Mouse (Mus musculus) myocyte (in vitro differentiated cells): ENCODE results near the gene Stk32c. TPM values are rescaled to one million over a fixed set of nuclear protein-coding genes. Genes with fewer than 3 reads are reported as not detected.

Source experiments
- H3K27me3 ChIP-seq: one replicate; pipeline ENCODE4 v1.6.1; 2011; ENCODE audit not compliant: control insufficient read depth, insufficient read depth, insufficient read length
- H3K36me3 ChIP-seq: one replicate; pipeline ENCODE4 v1.6.1; 2011; ENCODE audit not compliant: control insufficient read depth, insufficient read depth
- H3K4me2 ChIP-seq: one replicate; pipeline ENCODE4 v1.6.1; 2011; ENCODE audit warnings: low read depth, control low read depth
- H3K4me3 ChIP-seq: one replicate; pipeline ENCODE4 v1.5.1; 2011; ENCODE audit warnings: mild to moderate bottlenecking, control low read depth, moderate library complexity
- H3K79me2 ChIP-seq: one replicate; pipeline ENCODE4 v1.6.1; 2011; ENCODE audit not compliant: control insufficient read depth, insufficient read depth
- H3ac ChIP-seq: one replicate; pipeline ENCODE4 v1.6.1; 2011; ENCODE audit not compliant: control insufficient read depth, insufficient read length
- CEBPB ChIP-seq: IDR thresholded peaks from 2 replicates; pipeline ENCODE4 v1.6.1; 2011; ENCODE audit warnings: mild to moderate bottlenecking, moderate library complexity; ENCODE audit not compliant: poor library complexity, insufficient read depth, severe bottlenecking
- E2F4 ChIP-seq: IDR thresholded peaks from one replicate; pipeline ENCODE4 v1.6.1; 2011; ENCODE audit warnings: mild to moderate bottlenecking, control low read depth, moderate library complexity; ENCODE audit not compliant: insufficient read depth
- MAX ChIP-seq: IDR thresholded peaks from one replicate; pipeline ENCODE4 v1.6.1; 2011; ENCODE audit warnings: low read depth, mild to moderate bottlenecking, control low read depth
- MYOD1 ChIP-seq, 3 experiments: IDR thresholded peaks; one replicate each; pipeline ENCODE4 v1.6.1; 2011; ENCODE audit warnings: control low read depth in 2 of 3, low read depth in 2 of 3, mild to moderate bottlenecking in 2 of 3, moderate library complexity in 1 of 3; ENCODE audit not compliant: insufficient read length in 2 of 3, control insufficient read depth in 1 of 3
- MYOG ChIP-seq, 3 experiments: IDR thresholded peaks; one replicate each; pipeline ENCODE4 v1.6.1; 2011; ENCODE audit warnings: control low read depth in 2 of 3, low read depth in 2 of 3, mild to moderate bottlenecking in 2 of 3; ENCODE audit not compliant: insufficient read length in 2 of 3, control insufficient read depth in 1 of 3, insufficient read depth in 1 of 3
- POLR2A ChIP-seq: IDR thresholded peaks from one replicate; pipeline ENCODE4 v1.6.1; 2011; ENCODE audit warnings: low read depth, mild to moderate bottlenecking, control low read depth, moderate library complexity; ENCODE audit not compliant: insufficient read length
- POLR2AphosphoS2 ChIP-seq: IDR thresholded peaks from one replicate; pipeline ENCODE4 v1.6.1; 2011; ENCODE audit warnings: low read depth, control low read depth; ENCODE audit not compliant: insufficient read length
- REST ChIP-seq: IDR thresholded peaks from one replicate; pipeline ENCODE4 v1.6.1; 2011; ENCODE audit warnings: mild to moderate bottlenecking, control low read depth, moderate library complexity; ENCODE audit not compliant: insufficient read depth, insufficient read length
- SRF ChIP-seq: IDR thresholded peaks from one replicate; pipeline ENCODE4 v1.6.1; 2011; ENCODE audit warnings: low read depth; ENCODE audit not compliant: control insufficient read depth, insufficient read length
- TCF12 ChIP-seq: IDR thresholded peaks from one replicate; pipeline ENCODE4 v1.6.1; 2011; ENCODE audit warnings: mild to moderate bottlenecking, control low read depth; ENCODE audit not compliant: poor library complexity, insufficient read depth, severe bottlenecking
- TCF3 ChIP-seq: IDR thresholded peaks from one replicate; pipeline ENCODE4 v1.6.1; 2011; ENCODE audit warnings: low read depth, control low read depth; ENCODE audit not compliant: insufficient read length
- USF1 ChIP-seq: IDR thresholded peaks from one replicate; pipeline ENCODE4 v1.6.1; 2011; ENCODE audit warnings: low read depth, mild to moderate bottlenecking, control low read depth, moderate library complexity
- polyA plus RNA-seq: library from polyadenylated mRNA; unstranded; fragments of >200 nt; fragmentation: generic; extraction: Trizol; gene quantifications from one replicate; pipeline ENCODE4 v1.2.1, GENCODE M21; 2012; ENCODE audit warnings: missing spikeins

Gene Stk32c
- polyA plus RNA-seq, 1 experiment = 1.0 TPM

GRCm38 (mm10) chr7:139179299-139179698 is 33.8 kb downstream of the Stk32c start:
- TF ChIP-seq POLR2A (no peak), MYOG (IDR thresholded peaks at IDR 0.05; ENCODE audit: control insufficient read depth in 1 of 3, insufficient read depth in 1 of 3, insufficient read length in 2 of 3, low read depth in 2 of 3) (no peak), CEBPB (no peak), SRF (no peak), USF1 (no peak), MYOD1 (IDR thresholded peaks at IDR 0.05; ENCODE audit: control insufficient read depth in 1 of 3, insufficient read length in 2 of 3, low read depth in 2 of 3) (no peak), REST (no peak), TCF3 (no peak), TCF12 (no peak), POLR2AphosphoS2 (no peak), MAX (no peak), E2F4 (no peak)
- no peak overlapping the region for H3K4me2 ChIP-seq
- no peaks in the 10 kb centered on the region for H3K36me3 ChIP-seq
- H3K4me3 ChIP-seq = no peak overlapping the region
- H3ac ChIP-seq = no peak overlapping the region
- H3K79me2 ChIP-seq = no peaks in the 10 kb centered on the region
- H3K27me3 ChIP-seq = peaks cover 23% of the 10 kb centered on the region

- Histone ChIP-seq H3K36me3 (no peaks in the 10 kb centered on the region), H3K79me2 (no peaks in the 10 kb centered on the region), H3K4me2 (no peak overlapping the region), H3K27me3 (peaks cover 9% of the 10 kb centered on the region), H3ac (no peak overlapping the region), H3K4me3 (no peak overlapping the region)
- no peak for TF ChIP-seq USF1
- TF ChIP-seq POLR2A = no peak
- no peak for TF ChIP-seq POLR2AphosphoS2
- TF ChIP-seq MYOG (IDR thresholded peaks at IDR 0.05; ENCODE audit: control insufficient read depth in 1 of 3, insufficient read depth in 1 of 3, insufficient read length in 2 of 3, low read depth in 2 of 3) = no peak
- TF ChIP-seq TCF12 = no peak
- no peak for TF ChIP-seq MYOD1 (IDR thresholded peaks at IDR 0.05; ENCODE audit: control insufficient read depth in 1 of 3, insufficient read length in 2 of 3, low read depth in 2 of 3)
- no peak for TF ChIP-seq MAX
These were observed 44.0 kb downstream of the Stk32c start for GRCm38 (mm10) chr7:139169143-139169542.

- Histone ChIP-seq H3K4me2 (no peak overlapping the region), H3K79me2 (no peaks in the 10 kb centered on the region), H3K36me3 (no peaks in the 10 kb centered on the region), H3K4me3 (no peak overlapping the region), H3K27me3 (no peaks in the 10 kb centered on the region), H3ac (no peak overlapping the region)
- TF ChIP-seq MYOD1 (IDR thresholded peaks at IDR 0.05; ENCODE audit: control insufficient read depth in 1 of 3, insufficient read length in 2 of 3, low read depth in 2 of 3) (no peak), TCF3 (no peak), E2F4 (no peak), MAX (no peak), POLR2A (no peak), CEBPB (no peak), POLR2AphosphoS2 (no peak), USF1 (no peak), SRF (no peak), TCF12 (no peak), MYOG (IDR thresholded peaks at IDR 0.05; ENCODE audit: control insufficient read depth in 1 of 3, insufficient read depth in 1 of 3, insufficient read length in 2 of 3, low read depth in 2 of 3) (no peak), REST (no peak)
These were observed 48.7 kb downstream of the Stk32c start for GRCm38 (mm10) chr7:139164410-139164809.

GRCm38 (mm10) chr7:139158956-139159355 is 54.2 kb downstream of the Stk32c start:
- no peaks in the 10 kb centered on the region for H3K36me3 ChIP-seq
- H3K4me3 ChIP-seq = no peak overlapping the region
- no peaks in the 10 kb centered on the region for H3K79me2 ChIP-seq
- peaks cover 9% of the 10 kb centered on the region for H3K27me3 ChIP-seq
- no peak for TF ChIP-seq MYOD1 (IDR thresholded peaks at IDR 0.05; ENCODE audit: control insufficient read depth in 1 of 3, insufficient read length in 2 of 3, low read depth in 2 of 3)
- no peak for TF ChIP-seq USF1
- no peak for TF ChIP-seq TCF3
- TF ChIP-seq TCF12 = no peak
- no peak for TF ChIP-seq MAX
- no peak for TF ChIP-seq POLR2A
- no peak for TF ChIP-seq SRF
- no peak for TF ChIP-seq E2F4
- no peak overlapping the region for H3ac ChIP-seq
- H3K4me2 ChIP-seq = no peak overlapping the region

- Histone ChIP-seq H3K79me2 (no peaks in the 10 kb centered on the region), H3K4me2 (no peak overlapping the region), H3K27me3 (peaks cover 11% of the 10 kb centered on the region), H3ac (no peak overlapping the region), H3K4me3 (no peak overlapping the region), H3K36me3 (no peaks in the 10 kb centered on the region)
- no peak for TF ChIP-seq TCF3
- no peak for TF ChIP-seq MAX
These were observed 54.6 kb downstream of the Stk32c start for GRCm38 (mm10) chr7:139158549-139158948.

- TF ChIP-seq CEBPB (no peak), MYOG (IDR thresholded peaks at IDR 0.05; ENCODE audit: control insufficient read depth in 1 of 3, insufficient read depth in 1 of 3, insufficient read length in 2 of 3, low read depth in 2 of 3) (no peak), POLR2A (no peak), POLR2AphosphoS2 (no peak), REST (no peak), TCF3 (no peak), MYOD1 (IDR thresholded peaks at IDR 0.05; ENCODE audit: control insufficient read depth in 1 of 3, insufficient read length in 2 of 3, low read depth in 2 of 3) (no peak), E2F4 (no peak), MAX (no peak), USF1 (no peak), SRF (no peak), TCF12 (no peak)
- peaks cover 18% of the 10 kb centered on the region for H3K27me3 ChIP-seq
- no peaks in the 10 kb centered on the region for H3K79me2 ChIP-seq
These were observed 55.6 kb downstream of the Stk32c start for GRCm38 (mm10) chr7:139157541-139157940.

More at GRCm38 (mm10) chr7:139157541-139157940, 55.6 kb downstream of the Stk32c start:
- Histone ChIP-seq H3ac (no peak overlapping the region), H3K36me3 (no peaks in the 10 kb centered on the region), H3K4me2 (no peak overlapping the region), H3K4me3 (no peak overlapping the region)
